Mouse (Mus musculus) hematopoietic stem cell, adult 5-6 weeks (primary cell): Measurements from ENCODE around the gene Lama1. TPM values are rescaled to one million over a fixed set of nuclear protein-coding genes. Genes with fewer than 3 reads are reported as not detected.

ENCODE experiments used
- ATAC-seq, 2 experiments: fragments of 125-278 bp in 1 of 2; replicated peaks in 1 of 2; 2 replicates each; pipeline ENCODE4 v1.8.0; 2016 to 2017; ENCODE audit warnings: inconsistent platforms in 2 of 2, mild to moderate bottlenecking in 2 of 2, moderate number of reproducible peaks in 2 of 2, low read depth in 1 of 2, moderate TSS enrichment in 1 of 2; ENCODE audit not compliant: low FRiP score in 2 of 2, poor library complexity in 2 of 2, severe bottlenecking in 2 of 2, insufficient read depth in 1 of 2, low TSS enrichment in 1 of 2
- total RNA-seq: library from RNA; stranded (forward); fragments of 172-1452, 232-1000 nt; gene quantifications from 2 replicates; pipeline ENCODE4 v1.2.3, GENCODE M21; 2017

The Lama1 gene
- total RNA-seq: under 0.01 TPM in 1 of 2 replicates, not detected in the other

- peak; percentile 90 to 91 for ATAC-seq
Observed at GRCm38 (mm10) chr17:67696694-67697386, at the start of gene Lama1. Lama1 (plus strand) TSS chr17:67697259.

GRCm38 (mm10) chr17:67651506-67651905 is 45.6 kb upstream of the Lama1 start:
- peak; percentile 76 to 82 for ATAC-seq

- ATAC-seq: peak; percentile 12 to 64; a peak in 2 of 4 replicates
Observed at GRCm38 (mm10) chr17:67664299-67664698, 32.8 kb upstream of the Lama1 start.

GRCm38 (mm10) chr17:67666981-67667380 is 30.1 kb upstream of the Lama1 start:
- no peak for ATAC-seq

- peak; percentile 55 to 70; a peak in 2 of 4 replicates for ATAC-seq
Observed at GRCm38 (mm10) chr17:67667981-67668380, 29.1 kb upstream of the Lama1 start.

- ATAC-seq: no peak
Observed at GRCm38 (mm10) chr17:67678576-67678975, 18.5 kb upstream of the Lama1 start.

- no peak for ATAC-seq
Observed at GRCm38 (mm10) chr17:67681084-67681483, 16.0 kb upstream of the Lama1 start.

GRCm38 (mm10) chr17:67685022-67685743 is 11.9 kb upstream of the Lama1 start:
- ATAC-seq: no peak

GRCm38 (mm10) chr17:67687505-67687904 is 9.6 kb upstream of the Lama1 start:
- ATAC-seq: no peak

- ATAC-seq: no peak
Observed at GRCm38 (mm10) chr17:67690689-67691088, 6.4 kb upstream of the Lama1 start.

- ATAC-seq: no peak
Observed at GRCm38 (mm10) chr17:67692651-67693050, 4.4 kb upstream of the Lama1 start.

- no peak for ATAC-seq
Observed at GRCm38 (mm10) chr17:67693861-67694260, 3.2 kb upstream of the Lama1 start.

- peak; percentile 21 to 22; a peak in 1 of 4 replicates for ATAC-seq
Observed at GRCm38 (mm10) chr17:67697461-67697891, 417 bp downstream of the Lama1 start.

- no peak for ATAC-seq
Observed at GRCm38 (mm10) chr17:67698301-67698700, 1.2 kb downstream of the Lama1 start.

GRCm38 (mm10) chr17:67701761-67702160 is 4.7 kb downstream of the Lama1 start:
- ATAC-seq: no peak

GRCm38 (mm10) chr17:67702941-67703340 is 5.9 kb downstream of the Lama1 start:
- ATAC-seq: no peak

GRCm38 (mm10) chr17:67705035-67705769 is 8.1 kb downstream of the Lama1 start:
- ATAC-seq: peak; percentile 42 to 49; a peak in 3 of 4 replicates

GRCm38 (mm10) chr17:67706372-67706771 is 9.3 kb downstream of the Lama1 start:
- ATAC-seq: no peak
